Mouse (Mus musculus) small intestine, adult 2 months (tissue): Measurements from ENCODE around the gene Rpl9-ps1. TPM values are rescaled to one million over a fixed set of nuclear protein-coding genes. Genes with fewer than 3 reads are reported as not detected.
A peak's percentile ranks its signal among the peaks of the same experiment; 100 is the strongest.

Experiments
- H3K27ac ChIP-seq: fragments of 200-500 bp; 2 replicates; pipeline ENCODE4 v1.5.1; 2012; ENCODE audit warnings: low read depth, low read length, control low read depth, inconsistent platforms; ENCODE audit not compliant: insufficient read depth
- H3K27me3 ChIP-seq: fragments of 200-500 bp; 2 replicates; pipeline ENCODE4 v1.6.1; 2012; ENCODE audit warnings: mild to moderate bottlenecking, moderate library complexity, low read length, inconsistent platforms; ENCODE audit not compliant: control insufficient read depth, insufficient read depth
- H3K36me3 ChIP-seq: fragments of 200-500 bp; 2 replicates; pipeline ENCODE4 v1.6.1; 2012; ENCODE audit warnings: mild to moderate bottlenecking, low read length, control low read depth, inconsistent platforms; ENCODE audit not compliant: control insufficient read depth, insufficient read depth
- H3K4me1 ChIP-seq: fragments of 200-500 bp; 2 replicates; pipeline ENCODE4 v1.6.1; 2012; ENCODE audit warnings: low read length, inconsistent platforms, mixed read lengths; ENCODE audit not compliant: control insufficient read depth, insufficient read depth, insufficient read length
- H3K4me3 ChIP-seq: fragments of 200-500 bp; 2 replicates; pipeline ENCODE4 v1.5.1; 2012; ENCODE audit warnings: low read depth, mild to moderate bottlenecking, control low read depth, inconsistent platforms, low read length, moderate library complexity
- CTCF ChIP-seq: fragments of 200-500 bp; IDR thresholded peaks from 2 replicates; pipeline ENCODE4 v1.5.1; 2012; ENCODE audit warnings: low read depth, mild to moderate bottlenecking, control low read depth, inconsistent platforms, low read length, moderate library complexity, mixed read lengths; ENCODE audit not compliant: insufficient replicate concordance, insufficient read length; ENCODE audit errors: extremely low read depth
- POLR2A ChIP-seq: fragments of 200-500 bp; IDR thresholded peaks from 2 replicates; pipeline ENCODE4 v1.6.1; 2012; ENCODE audit warnings: low read depth, mild to moderate bottlenecking, control low read depth, inconsistent platforms, low read length, moderate library complexity
- WGBS: fragments of 180-500 bp; shearing (Covaris S2); methylation state at CpG from one replicate; pipeline ENCODE4 v1.1.7; 2018; 5-methylcytosine and 5-hydroxymethylcytosine counted together
- polyA plus RNA-seq: library from polyadenylated mRNA; depleted of rRNA; stranded (reverse); fragments of >200 nt; gene quantifications from 2 replicates; pipeline ENCODE4 v1.2.3, GENCODE M21; 2012

Gene Rpl9-ps1
- polyA plus RNA-seq, 1 experiment = not detected

DNA sequence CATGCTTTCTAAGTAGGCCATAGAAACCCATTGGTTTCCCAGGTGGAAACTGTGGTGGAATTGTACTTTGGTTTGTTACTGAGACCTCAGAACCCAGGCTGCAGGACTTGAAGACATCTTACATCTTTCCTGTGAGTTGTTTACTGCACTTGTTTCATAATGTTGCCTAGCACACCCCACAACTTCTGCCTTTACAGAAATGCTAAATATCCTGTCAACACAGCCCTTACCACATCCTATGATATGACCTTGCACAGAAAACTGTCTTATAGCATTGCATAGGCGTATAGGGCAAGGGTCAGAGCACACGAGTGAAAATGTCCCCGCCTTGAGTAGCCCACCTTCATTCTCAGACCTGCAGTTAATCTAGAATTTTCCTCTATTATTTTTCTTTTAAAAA lies 39.9 kb downstream of the Rpl9-ps1 start:
- no peaks in the 10 kb centered on the region for H3K4me1 ChIP-seq
- TF ChIP-seq CTCF (no peak), POLR2A (no peak)
- no peaks in the 10 kb centered on the region for H3K27me3 ChIP-seq
- 76% methylated on average over 3 of the region's 3 CpGs for WGBS
- no peak overlapping the region for H3K4me3 ChIP-seq
- H3K36me3 ChIP-seq = no peaks in the 10 kb centered on the region
- peak overlapping the region; percentile 36 for H3K27ac ChIP-seq

DNA sequence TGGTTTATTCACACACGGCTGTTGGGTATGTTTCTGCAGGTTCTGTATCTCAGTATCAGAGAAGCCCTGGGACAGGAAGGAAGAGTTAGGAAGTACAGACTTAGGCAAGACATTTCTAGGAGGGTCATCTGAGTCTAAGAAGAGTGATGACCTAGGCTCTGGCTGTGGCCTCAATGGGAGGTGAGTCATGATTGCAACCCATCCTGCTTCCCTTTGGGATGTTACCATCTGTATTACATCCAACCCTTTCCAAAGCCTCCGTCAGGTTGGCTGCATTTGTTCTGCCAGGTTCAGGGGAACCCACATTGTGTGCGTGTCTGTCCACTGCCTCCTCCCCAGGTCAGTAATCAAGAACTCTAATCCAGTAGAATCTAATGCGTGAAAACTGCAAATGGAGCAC lies 40.7 kb downstream of the Rpl9-ps1 start:
- no peaks in the 10 kb centered on the region for H3K36me3 ChIP-seq
- TF ChIP-seq CTCF = no peak
- no peak for TF ChIP-seq POLR2A
- H3K4me1 ChIP-seq = peaks cover 2% of the 10 kb centered on the region; the same call in 1 of the 2 replicates
- no peaks in the 10 kb centered on the region for H3K27me3 ChIP-seq
- H3K27ac ChIP-seq = peak overlapping the region; percentile 36; the same call in 1 of the 2 replicates
- H3K4me3 ChIP-seq = no peak overlapping the region
- 92% methylated on average over 4 of the region's 4 CpGs for WGBS

DNA sequence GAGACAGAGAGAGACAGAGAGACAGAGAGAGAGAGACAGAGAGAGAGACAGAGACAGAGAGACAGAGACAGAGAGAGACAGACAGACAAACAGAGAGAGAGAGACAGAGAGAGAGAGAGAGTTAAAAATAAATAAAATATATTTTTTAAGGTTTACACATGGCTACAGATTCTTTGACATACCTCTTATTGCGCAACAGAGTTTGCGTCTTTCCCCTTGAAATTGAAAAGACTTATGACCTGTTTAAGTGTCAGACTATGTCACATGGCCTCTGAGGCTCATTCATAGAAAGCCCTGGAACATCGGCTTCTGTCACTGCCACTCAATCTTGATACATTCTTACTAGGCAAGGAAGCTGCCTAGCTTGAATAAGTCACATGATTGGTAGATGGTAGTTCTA lies 42.0 kb downstream of the Rpl9-ps1 start:
- Histone ChIP-seq H3K4me1 (peaks cover 4% of the 10 kb centered on the region; the same call in 1 of the 2 replicates), H3K4me3 (no peak overlapping the region), H3K36me3 (no peaks in the 10 kb centered on the region), H3K27me3 (no peaks in the 10 kb centered on the region), H3K27ac (no peak overlapping the region)
- TF ChIP-seq POLR2A (no peak), CTCF (no peak)
- 91% methylated on average over 3 of the region's 3 CpGs for WGBS

DNA sequence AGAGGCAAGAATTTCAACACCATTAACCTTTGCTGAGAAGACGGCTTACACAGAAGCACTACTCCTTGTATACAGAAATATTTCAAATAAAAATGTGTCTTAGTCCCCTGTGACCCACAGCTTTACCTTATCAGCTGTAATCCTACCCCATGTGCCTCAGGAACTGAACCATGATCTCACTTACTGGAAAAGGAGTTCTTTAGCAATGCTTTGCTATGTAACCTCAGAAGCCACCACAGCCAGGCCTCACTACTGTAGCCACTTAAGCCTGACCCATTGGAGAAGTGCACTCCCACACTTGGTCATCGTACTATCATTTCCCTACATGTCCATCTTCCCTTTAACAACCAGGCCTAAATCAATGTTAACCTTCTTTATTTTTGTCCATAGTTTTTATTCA lies 44.8 kb downstream of the Rpl9-ps1 start:
- TF ChIP-seq CTCF = no peak
- no peak for TF ChIP-seq POLR2A
- no peak overlapping the region for H3K27ac ChIP-seq
- H3K4me1 ChIP-seq = peaks cover 4% of the 10 kb centered on the region; the same call in 1 of the 2 replicates
- 82% methylated on average over 2 of the region's 2 CpGs for WGBS
- H3K27me3 ChIP-seq = no peaks in the 10 kb centered on the region
- no peak overlapping the region for H3K4me3 ChIP-seq
- H3K36me3 ChIP-seq = no peaks in the 10 kb centered on the region

DNA sequence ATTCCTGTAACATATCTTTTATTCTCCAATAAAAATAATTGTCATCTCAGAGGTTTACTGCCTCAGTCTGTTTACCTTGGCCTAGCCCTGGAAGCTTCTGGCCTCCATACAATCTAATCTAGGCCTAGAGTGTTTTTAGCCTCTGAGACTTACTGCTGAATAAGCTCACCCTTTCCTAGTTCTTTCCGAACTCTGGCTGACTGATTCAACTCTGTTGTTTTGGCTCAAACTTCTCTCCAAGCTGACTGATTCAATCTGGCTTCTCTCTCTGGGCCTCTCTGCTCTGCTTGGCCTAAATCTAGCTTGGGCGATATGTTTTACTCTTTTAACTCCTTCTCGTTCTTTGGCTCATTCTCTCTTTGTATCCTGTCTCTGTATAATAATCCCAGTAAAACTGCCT lies 46.4 kb downstream of the Rpl9-ps1 start:
- no peak for TF ChIP-seq CTCF
- TF ChIP-seq POLR2A = no peak
- Histone ChIP-seq H3K36me3 (no peaks in the 10 kb centered on the region), H3K27ac (no peak overlapping the region; the same call in 1 of the 2 replicates), H3K4me3 (no peak overlapping the region), H3K27me3 (no peaks in the 10 kb centered on the region), H3K4me1 (peaks cover 4% of the 10 kb centered on the region; the same call in 1 of the 2 replicates)
- 71% methylated on average over 3 of the region's 3 CpGs for WGBS

DNA sequence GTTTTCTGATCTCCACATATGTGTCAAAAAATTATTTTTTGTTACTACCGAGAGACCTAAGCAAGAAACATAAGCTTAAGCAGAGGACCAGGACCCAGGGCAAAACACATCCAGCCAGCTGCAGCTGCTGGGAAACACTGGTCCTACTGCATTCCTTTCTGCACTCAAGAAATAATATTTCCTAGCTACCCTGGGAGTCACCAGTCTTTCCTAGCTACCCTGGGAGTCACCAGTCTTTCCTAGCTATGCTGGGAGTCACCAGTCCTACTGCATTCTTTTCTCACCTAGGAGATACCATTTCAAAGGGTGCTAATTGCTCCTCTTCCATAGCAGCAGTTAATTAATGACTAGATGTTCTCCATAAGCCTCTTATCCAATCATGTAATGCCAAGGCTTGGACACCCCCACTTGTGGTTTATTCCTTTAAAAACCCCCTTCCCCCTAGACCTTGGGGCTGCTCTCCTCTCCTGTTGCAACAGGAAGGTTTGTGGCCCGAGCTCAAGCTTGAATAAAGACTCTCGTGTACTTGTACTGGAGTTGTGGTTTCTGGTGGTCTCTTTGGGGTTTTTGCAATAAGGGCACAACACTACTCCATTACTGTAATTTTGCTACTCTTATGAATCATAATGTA lies 47.1 kb downstream of the Rpl9-ps1 start:
- 79% methylated on average over 3 of the region's 3 CpGs for WGBS

DNA sequence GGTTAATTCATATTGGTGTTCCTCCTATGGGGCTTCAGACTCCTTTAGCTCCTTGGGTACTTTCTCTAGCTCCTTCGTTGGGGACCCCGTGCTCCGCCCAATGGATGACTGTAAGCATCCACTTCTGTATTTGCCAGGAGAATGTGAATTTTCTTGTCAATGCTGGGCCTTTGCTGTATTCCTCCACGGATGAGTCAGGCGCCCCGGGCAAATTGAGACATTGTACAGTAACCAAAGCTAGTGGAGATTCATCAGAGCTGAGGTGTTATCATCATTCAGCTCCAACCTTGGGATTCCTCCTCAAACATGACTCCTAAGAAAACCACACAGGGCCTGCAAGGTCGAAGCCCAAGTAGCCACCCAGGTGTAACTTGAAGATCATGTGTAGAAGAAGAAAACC lies 47.6 kb downstream of the Rpl9-ps1 start:
- Histone ChIP-seq H3K27me3 (no peaks in the 10 kb centered on the region), H3K4me3 (no peak overlapping the region), H3K36me3 (no peaks in the 10 kb centered on the region), H3K4me1 (peaks cover 7% of the 10 kb centered on the region; the same call in 1 of the 2 replicates), H3K27ac (no peak overlapping the region)
- TF ChIP-seq CTCF (no peak), POLR2A (no peak)
- WGBS = 94% methylated on average over 7 of the region's 7 CpGs

More for the DNA sequence above, 47.1 kb downstream of the Rpl9-ps1 start:
- Histone ChIP-seq H3K27ac (no peak overlapping the region), H3K4me1 (peaks cover 4% of the 10 kb centered on the region; the same call in 1 of the 2 replicates), H3K27me3 (no peaks in the 10 kb centered on the region), H3K4me3 (no peak overlapping the region), H3K36me3 (no peaks in the 10 kb centered on the region)
- no peak for TF ChIP-seq POLR2A
- TF ChIP-seq CTCF = no peak
